Mouse (Mus musculus): Measurements from ENCODE around the gene Rnf220. TPM values are rescaled to one million over a fixed set of nuclear protein-coding genes. Genes with fewer than 3 reads are reported as not detected.

The Rnf220 gene
- total and polyA plus RNA-seq, 3 experiments = 64.4 to 117 (median 86.8) TPM

DNA sequence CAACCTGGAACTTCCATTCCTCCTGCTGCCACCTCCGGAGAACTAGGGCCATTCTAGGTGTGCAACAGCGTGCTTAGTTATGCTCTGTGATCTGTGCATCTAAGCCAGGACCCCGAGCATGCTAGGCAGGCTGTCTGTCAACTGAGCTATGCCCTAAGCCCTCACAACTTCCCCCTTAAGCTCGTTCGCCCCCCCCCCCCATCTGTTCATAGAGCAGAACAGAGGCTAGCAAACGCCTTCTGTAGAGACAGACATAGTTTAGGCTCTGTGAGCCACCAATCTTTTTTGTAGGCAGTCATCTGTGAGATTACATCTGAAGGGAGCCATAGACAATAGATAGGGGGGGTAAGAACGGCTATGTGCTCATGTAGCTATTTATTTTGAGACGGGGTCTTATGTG is 233.9 kb downstream of the Rnf220 start:
- Histone ChIP-seq H3K27ac (ENCODE audit: insufficient read depth, low read depth) (no peak overlapping the region), H3K27me3 (replicated peaks) (no peaks in the 10 kb centered on the region), H3K9ac (ENCODE audit: insufficient read depth, low read depth) (no peak overlapping the region), H3K9me3 (replicated peaks; ENCODE audit: low read length) (no peaks in the 10 kb centered on the region), H3K36me3 (replicated peaks in 1 of 2; ENCODE audit: control insufficient read depth in 1 of 2, insufficient read depth in 1 of 2, low read length in 1 of 2) (no peaks in the 10 kb centered on the region), H3K4me3 (replicated peaks in 1 of 3; ENCODE audit: low read depth in 2 of 3, low read length in 2 of 3, poor library complexity in 1 of 3) (no peak overlapping the region), H3K4me2 (ENCODE audit: insufficient read depth, low read depth, poor library complexity, severe bottlenecking) (no peak overlapping the region), H3K4me1 (ENCODE audit: control insufficient read depth in 1 of 2, insufficient read depth in 2 of 2) (peaks cover 11 to 20% of the 10 kb centered on the region in 2 experiments), H3K79me2 (replicated peaks; ENCODE audit: control insufficient read depth, extremely low read depth, insufficient read depth, poor library complexity, severe bottlenecking) (no peaks in the 10 kb centered on the region)
- no peak for DNase-seq (ENCODE audit: extremely low read depth)
- dilution Hi-C loops (cut with MboI; ENCODE audit: extremely low pct_ligation_motif_present, extremely low pct_unique_long_range_greater_than_20kb, low sequenced_read_pairs) (no loop called here), in situ Hi-C loops (cut with MboI; ENCODE audit: low pct_ligation_motif_present, low pct_unique_long_range_greater_than_20kb, low sequenced_read_pairs) (no loop called here)
- no peak for TF ChIP-seq ZKSCAN1 (IDR thresholded peaks at IDR 0.05; ENCODE audit: borderline replicate concordance, low read depth, low read length)
- no peak for TF ChIP-seq IRF4 (IDR thresholded peaks at IDR 0.05; ENCODE audit: low read depth, low read length)
- no peak for TF ChIP-seq GABPA (IDR thresholded peaks at IDR 0.05; ENCODE audit: insufficient replicate concordance, low read depth, low read length)
- TF ChIP-seq CHD2 (IDR thresholded peaks at IDR 0.05; ENCODE audit: low read length) = no peak
- TF ChIP-seq SIN3A (IDR thresholded peaks at IDR 0.05; ENCODE audit: low read length) = no peak
- no peak for TF ChIP-seq E2F4 (IDR thresholded peaks at IDR 0.05; ENCODE audit: insufficient replicate concordance, low read depth, low read length)
- TF ChIP-seq BHLHE40 (IDR thresholded peaks at IDR 0.05; ENCODE audit: low read depth, low read length) = no peak
- TF ChIP-seq CTCF (conservative IDR thresholded peaks at IDR 0.05 in 1 of 2, IDR thresholded peaks at IDR 0.05 in 1 of 2; ENCODE audit: low read depth in 2 of 2, low read length in 2 of 2) = no peak
- no peak for TF ChIP-seq MXI1 (IDR thresholded peaks at IDR 0.05; ENCODE audit: low read depth, low read length)
- TF ChIP-seq ZMIZ1 (IDR thresholded peaks at IDR 0.05; ENCODE audit: low read depth, low read length) = no peak
- TF ChIP-seq ZNF384 (IDR thresholded peaks at IDR 0.05; ENCODE audit: low read depth, low read length) = no peak
- TF ChIP-seq HCFC1 (IDR thresholded peaks at IDR 0.05; ENCODE audit: low read depth, low read length) = no peak

DNA sequence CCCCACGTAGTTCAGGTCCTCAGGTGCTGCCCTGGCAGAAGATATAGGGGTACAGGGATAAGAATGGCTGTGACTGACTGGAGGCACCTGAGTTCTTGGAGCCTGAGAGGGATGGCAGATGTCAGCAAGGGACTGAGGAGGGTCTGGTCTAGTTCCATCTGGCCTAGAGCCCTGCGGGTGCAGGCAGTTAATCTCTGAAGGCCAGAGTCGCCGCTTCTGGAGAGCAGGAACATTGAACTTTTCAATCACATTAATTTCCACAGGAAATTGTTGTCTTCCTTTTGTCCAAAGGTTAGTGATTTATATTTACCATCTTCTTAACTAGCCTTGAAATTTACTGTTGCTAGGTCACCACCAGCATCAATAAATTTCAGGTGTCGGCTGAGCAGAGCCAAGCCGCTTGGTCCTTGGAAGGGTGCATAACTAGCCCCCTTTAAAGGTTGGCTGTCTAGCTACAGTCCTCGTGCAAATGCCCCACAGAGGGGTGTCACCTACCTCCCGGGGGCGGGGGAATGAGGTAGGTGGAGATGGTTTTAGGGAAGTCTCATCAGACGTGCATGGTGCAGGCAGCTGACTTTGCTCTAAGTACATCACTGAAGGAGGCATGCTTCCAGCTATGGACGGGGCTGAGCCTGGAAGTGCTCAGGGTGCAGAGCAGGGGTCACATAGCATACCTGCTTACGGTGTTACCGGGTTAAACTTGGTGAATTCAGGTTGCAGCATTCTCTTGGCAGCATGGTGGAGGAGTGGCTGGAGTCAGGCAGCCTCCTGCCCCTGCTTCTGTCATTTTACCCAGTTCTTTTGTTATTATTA is 234.5 kb downstream of the Rnf220 start:
- dilution Hi-C loops (cut with MboI; ENCODE audit: extremely low pct_ligation_motif_present, extremely low pct_unique_long_range_greater_than_20kb, low sequenced_read_pairs) (no loop called here), in situ Hi-C loops (cut with MboI; ENCODE audit: low pct_ligation_motif_present, low pct_unique_long_range_greater_than_20kb, low sequenced_read_pairs) (no loop called here)
- Histone ChIP-seq H3K79me2 (replicated peaks; ENCODE audit: control insufficient read depth, extremely low read depth, insufficient read depth, poor library complexity, severe bottlenecking) (no peaks in the 10 kb centered on the region), H3K4me1 (ENCODE audit: control insufficient read depth in 1 of 2, insufficient read depth in 2 of 2) (peaks cover 9 to 13% of the 10 kb centered on the region in 2 experiments), H3K4me2 (ENCODE audit: insufficient read depth, low read depth, poor library complexity, severe bottlenecking) (no peak overlapping the region), H3K36me3 (replicated peaks in 1 of 2; ENCODE audit: control insufficient read depth in 1 of 2, insufficient read depth in 1 of 2, low read length in 1 of 2) (no peaks in the 10 kb centered on the region), H3K9me3 (replicated peaks; ENCODE audit: low read length) (no peaks in the 10 kb centered on the region), H3K9ac (ENCODE audit: insufficient read depth, low read depth) (no peak overlapping the region), H3K27ac (ENCODE audit: insufficient read depth, low read depth) (no peak overlapping the region), H3K4me3 (replicated peaks in 1 of 3; ENCODE audit: low read depth in 2 of 3, low read length in 2 of 3, poor library complexity in 1 of 3) (no peak overlapping the region), H3K27me3 (replicated peaks) (no peaks in the 10 kb centered on the region)
- TF ChIP-seq TBP (conservative IDR thresholded peaks at IDR 0.05; ENCODE audit: low read depth, low read length) (no peak), MYC (IDR thresholded peaks at IDR 0.05; ENCODE audit: low read depth, low read length) (no peak), SIN3A (IDR thresholded peaks at IDR 0.05; ENCODE audit: low read length) (no peak), ZKSCAN1 (IDR thresholded peaks at IDR 0.05; ENCODE audit: borderline replicate concordance, low read depth, low read length) (no peak), USF2 (conservative IDR thresholded peaks at IDR 0.05; ENCODE audit: low read depth, low read length) (no peak)
- DNase-seq (ENCODE audit: extremely low read depth) = no peak

Measured in CH12.LX (cell line).